Mouse (Mus musculus): ENCODE measurements around the gene Tor2a.
A peak's percentile ranks its signal among the peaks of the same experiment; 100 is the strongest.

The Tor2a gene

GRCm38 (mm10) chr2:32757056-32757845, at the start of gene Tor2a:
Tor2a (plus strand) TSS chr2:32757234.
- peak; percentile 98 for DNase-seq (ENCODE audit: low spot score in 2 of 2)

GRCm38 (mm10) chr2:32708643-32709042, 48.4 kb upstream of the Tor2a start:
- DNase-seq (ENCODE audit: low spot score in 2 of 2): peak; percentile 57 to 61

GRCm38 (mm10) chr2:32709521-32710137, 47.4 kb upstream of the Tor2a start:
- no peak for DNase-seq (ENCODE audit: low spot score in 2 of 2)

GRCm38 (mm10) chr2:32710425-32710824, 46.6 kb upstream of the Tor2a start:
- DNase-seq (ENCODE audit: low spot score in 2 of 2): peak; percentile 74 to 79

GRCm38 (mm10) chr2:32711301-32712056, 45.6 kb upstream of the Tor2a start:
- no peak for DNase-seq (ENCODE audit: low spot score in 2 of 2)

GRCm38 (mm10) chr2:32712108-32712551, 44.9 kb upstream of the Tor2a start:
- peak; percentile 73 for DNase-seq (ENCODE audit: low spot score in 2 of 2)

GRCm38 (mm10) chr2:32712586-32712933, 44.5 kb upstream of the Tor2a start:
- DNase-seq (ENCODE audit: low spot score in 2 of 2): peak; percentile 95 to 96

GRCm38 (mm10) chr2:32712934-32713817, 43.9 kb upstream of the Tor2a start, which contains the start of gene Cdk9:
Cdk9 (minus strand) TSS chr2:32713076.
- peak; percentile 91 to 92 for DNase-seq (ENCODE audit: low spot score in 2 of 2)

- peak; percentile 50 to 63 for DNase-seq (ENCODE audit: low spot score in 2 of 2)
Observed at GRCm38 (mm10) chr2:32714117-32714986, 42.7 kb upstream of the Tor2a start.

GRCm38 (mm10) chr2:32714987-32715425, 42.0 kb upstream of the Tor2a start:
- peak; percentile 73 to 78 for DNase-seq (ENCODE audit: low spot score in 2 of 2)

- no peak for DNase-seq (ENCODE audit: low spot score in 2 of 2)
Observed at GRCm38 (mm10) chr2:32718761-32719160, 38.3 kb upstream of the Tor2a start.

- no peak for DNase-seq (ENCODE audit: low spot score in 2 of 2)
Observed at GRCm38 (mm10) chr2:32720053-32720452, 37.0 kb upstream of the Tor2a start.

GRCm38 (mm10) chr2:32720681-32721229, 36.3 kb upstream of the Tor2a start, which contains the start of gene Sh2d3c:
Sh2d3c (plus strand) TSS chr2:32721055.
- peak; percentile 82 to 84 for DNase-seq (ENCODE audit: low spot score in 2 of 2)

GRCm38 (mm10) chr2:32722046-32722445, 35.0 kb upstream of the Tor2a start:
- peak; percentile 54 to 61 for DNase-seq (ENCODE audit: low spot score in 2 of 2)

- no peak for DNase-seq (ENCODE audit: low spot score in 2 of 2)
Observed at GRCm38 (mm10) chr2:32722581-32722980, 34.5 kb upstream of the Tor2a start.

GRCm38 (mm10) chr2:32724149-32724548, 32.9 kb upstream of the Tor2a start:
- no peak for DNase-seq (ENCODE audit: low spot score in 2 of 2)

GRCm38 (mm10) chr2:32724832-32725790, 31.9 kb upstream of the Tor2a start:
- DNase-seq (ENCODE audit: low spot score in 2 of 2): peak in 1 of 2 experiments; percentile 39

- peak; percentile 86 to 89 for DNase-seq (ENCODE audit: low spot score in 2 of 2)
Observed at GRCm38 (mm10) chr2:32727435-32727834, 29.6 kb upstream of the Tor2a start.

- no peak for DNase-seq (ENCODE audit: low spot score in 2 of 2)
Observed at GRCm38 (mm10) chr2:32728463-32728862, 28.6 kb upstream of the Tor2a start.

Data from spleen, postnatal 36 days (tissue).